Mouse (Mus musculus) left cerebral cortex, adult 2 months (tissue): ENCODE measurements around the gene Zfp958. TPM values are rescaled to one million over a fixed set of nuclear protein-coding genes. Genes with fewer than 3 reads are reported as not detected.
A peak's percentile ranks its signal among the peaks of the same experiment; 100 is the strongest.
"Not testable (repeated sequence)": the region's sequence is repeated elsewhere in the genome, so short reads cannot be mapped to it uniquely, and the experiment has no call there.

ENCODE experiments used
- DNase-seq, 2 experiments: peaks; one replicate each; pipeline ENCODE4 v3.0.0; 2021 to 2022; ENCODE audit warnings: low spot score in 2 of 2, mixed read lengths in 1 of 2; ENCODE audit errors: extremely low spot score in 1 of 2
- H3K27ac ChIP-seq: fragments of 200-600 bp; 2 replicates; pipeline ENCODE4 v1.8.1; 2022
- H3K4me3 ChIP-seq: fragments of 200-600 bp; 2 replicates; pipeline ENCODE4 v1.8.1; 2022
- CTCF ChIP-seq: fragments of 200-600 bp; IDR thresholded peaks from 2 replicates; pipeline ENCODE4 v1.8.1; 2022; ENCODE audit warnings: antibody characterized with exemption, mild to moderate bottlenecking, moderate library complexity
- intact Hi-C: fragments of 180-260 bp; cut with DNase I; formaldehyde crosslinking; loops from one replicate; pipeline ENCODE4 v1.15.1; 2025
- long read RNA-seq, 2 experiments: library from polyadenylated mRNA; stranded (forward); transcript quantifications; one replicate each; pipeline ENCODE4 v2.0.0; 2021; ENCODE audit warnings: borderline mapping rate in 2 of 2
- total RNA-seq, 2 experiments: library from RNA; stranded (reverse); gene quantifications; 2 replicates each; pipeline ENCODE4 v1.2.3; 2021

Gene Zfp958
- 10 to 100 TPM; 12.5 to 15.2 TPM for total RNA-seq
- long read RNA-seq, experiment 1, partial matches to known transcripts, result 0 of 8 reads
- long read RNA-seq, experiment 1, other reads (novel, unspliced or antisense), result 5 of 8 reads
- long read RNA-seq, experiment 2, partial matches to known transcripts, result 0 of 1 reads
- long read RNA-seq, experiment 2, other reads (novel, unspliced or antisense), result 1 of 1 reads

DNA sequence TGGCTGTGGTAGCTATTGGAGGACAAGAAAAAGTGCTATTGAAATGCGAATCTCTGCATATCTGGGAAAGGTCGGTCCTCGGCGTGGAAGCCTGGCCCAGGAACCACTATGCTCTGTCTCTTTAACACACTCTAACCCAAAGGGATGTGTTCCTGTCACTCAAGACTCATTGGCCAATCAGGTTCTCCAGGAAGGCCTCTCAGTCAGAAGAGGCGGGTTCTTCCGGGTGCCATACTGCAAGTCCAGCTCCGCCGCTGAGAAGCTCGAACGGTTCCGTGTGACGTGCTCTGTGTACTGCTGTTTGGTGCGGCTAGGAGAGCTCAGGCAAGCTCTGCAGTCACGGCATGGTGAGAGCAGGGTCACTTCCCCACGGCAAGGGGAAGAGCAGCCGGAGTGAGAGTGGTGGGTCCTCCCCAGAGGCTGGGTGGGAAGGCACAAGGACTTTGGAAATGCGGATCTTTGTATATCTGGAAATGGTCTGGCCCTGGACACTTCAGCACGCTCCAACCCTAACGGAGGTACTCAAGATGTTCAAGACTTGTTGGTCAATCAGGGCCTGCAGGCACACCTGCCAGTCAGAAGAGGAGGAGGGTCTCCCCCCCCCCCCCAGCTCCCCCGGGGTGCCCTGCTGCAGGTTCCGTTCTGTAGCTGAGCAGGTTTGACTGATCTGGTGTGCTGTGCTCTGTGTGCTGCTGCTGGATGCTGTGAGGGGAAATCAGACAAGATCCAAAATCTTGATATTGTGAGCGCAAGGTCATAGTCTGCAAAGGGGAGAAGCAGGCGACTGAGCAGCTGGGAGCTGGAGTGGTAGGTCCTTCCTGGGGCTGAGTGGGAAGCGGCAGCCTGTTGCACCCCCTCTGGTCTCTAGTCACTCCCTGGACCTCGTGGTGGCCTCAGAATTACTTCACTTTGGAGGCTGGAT lies at the start of gene Zfp958:
TSS of gene Zfp958 (plus strand) at position 236 of the 922 bp plus-strand sequence.
- intact Hi-C loops, result no loop called here
- peak within 1 kb of the TSS; percentile 70 for H3K4me3 ChIP-seq
- H3K27ac ChIP-seq, result peak within 1 kb of the TSS; percentile 83
- DNase-seq, result peak; percentile 89 to 94
- TF ChIP-seq CTCF, result no peak

DNA sequence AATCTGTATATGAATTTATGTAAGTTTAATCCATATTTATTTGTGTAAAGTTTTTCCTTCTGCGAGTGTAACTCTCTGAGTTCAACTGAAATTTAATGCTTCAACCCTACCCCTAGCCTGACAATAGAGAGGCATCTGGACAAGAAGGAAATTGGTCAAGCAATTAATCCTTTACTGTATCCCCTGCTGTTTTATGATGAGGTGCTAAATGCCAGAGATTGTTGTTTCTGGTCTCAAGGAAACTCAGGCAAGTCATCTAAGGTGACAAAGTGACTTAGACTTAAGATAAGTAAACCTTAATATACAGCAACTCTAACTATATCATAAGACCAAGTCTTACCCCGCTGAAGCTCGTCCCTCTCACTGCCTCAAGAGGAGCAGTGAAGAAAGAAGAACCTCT lies 31.0 kb upstream of the Zfp958 start:
- Histone ChIP-seq H3K4me3 (no peak overlapping the region), H3K27ac (no peak overlapping the region)
- no peak for TF ChIP-seq CTCF
- intact Hi-C loops, result no loop called here
- no peak for DNase-seq

DNA sequence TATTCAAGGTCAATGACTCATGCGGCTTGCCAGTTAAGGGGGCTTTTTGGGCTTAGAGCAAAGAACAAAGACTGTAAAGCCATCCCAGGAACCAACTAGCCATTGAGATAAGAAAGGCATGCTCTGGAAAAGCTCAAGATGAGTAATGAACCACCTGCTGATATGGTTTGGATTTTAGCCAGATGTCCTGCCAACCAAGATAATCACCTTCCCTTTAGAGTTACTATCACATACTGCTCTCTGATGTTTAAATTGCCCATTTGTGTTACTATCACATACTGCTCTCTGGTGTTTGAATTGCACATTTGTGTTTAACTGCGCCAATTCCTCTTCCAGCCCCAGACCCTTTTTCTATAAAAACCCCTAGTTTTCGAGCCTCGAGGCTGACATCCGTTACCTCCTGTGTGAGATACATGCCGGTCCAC lies 30.2 kb upstream of the Zfp958 start:
- no peak for TF ChIP-seq CTCF
- intact Hi-C loops, result no loop called here
- no peak overlapping the region for H3K27ac ChIP-seq
- no peak overlapping the region for H3K4me3 ChIP-seq
- DNase-seq, result no peak

DNA sequence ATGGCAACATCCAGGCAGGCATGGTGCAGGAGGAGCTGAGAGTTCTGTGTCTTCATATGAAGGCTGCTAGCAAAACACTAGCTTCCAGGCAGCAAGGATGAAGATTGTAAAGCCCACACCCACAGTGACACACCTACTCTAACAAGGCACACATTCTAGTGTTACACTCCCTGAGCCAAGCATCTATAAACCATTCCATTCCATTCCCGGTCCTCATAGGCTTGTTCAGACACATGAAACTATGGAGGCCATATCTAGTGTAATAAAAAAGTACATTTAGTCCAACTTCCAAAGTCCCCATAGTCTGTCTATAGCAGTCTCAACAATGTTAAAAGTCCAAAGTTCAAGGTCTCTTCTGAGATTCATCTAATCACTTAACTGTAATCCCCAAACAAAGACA lies 28.3 kb upstream of the Zfp958 start:
- intact Hi-C loops, result no loop called here
- no peak for DNase-seq
- TF ChIP-seq CTCF, result no peak
- Histone ChIP-seq H3K4me3 (no peak overlapping the region), H3K27ac (no peak overlapping the region)

DNA sequence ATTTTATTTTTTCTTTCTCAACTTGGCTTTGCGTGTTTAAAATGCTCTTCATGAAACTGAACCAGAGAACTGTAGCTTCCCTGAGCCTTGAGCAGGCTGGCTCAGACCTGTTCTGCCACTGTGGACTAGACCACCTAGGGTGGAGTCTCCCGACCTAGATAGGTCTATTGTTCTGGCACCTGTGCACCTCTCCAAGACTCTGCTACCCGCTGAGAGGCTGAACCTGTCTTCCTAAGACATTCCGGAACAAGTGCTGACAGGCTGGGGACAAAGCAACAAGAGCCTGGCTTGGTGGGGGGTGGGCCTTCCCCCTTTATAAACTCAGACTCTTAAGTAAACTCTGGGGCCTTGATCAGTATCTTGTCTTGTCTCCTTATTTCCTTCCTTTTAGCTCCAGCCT lies 26.6 kb upstream of the Zfp958 start:
- TF ChIP-seq CTCF, result no peak
- H3K27ac ChIP-seq, result no peak overlapping the region
- DNase-seq, result no peak
- intact Hi-C loops, result no loop called here
- H3K4me3 ChIP-seq, result no peak overlapping the region

DNA sequence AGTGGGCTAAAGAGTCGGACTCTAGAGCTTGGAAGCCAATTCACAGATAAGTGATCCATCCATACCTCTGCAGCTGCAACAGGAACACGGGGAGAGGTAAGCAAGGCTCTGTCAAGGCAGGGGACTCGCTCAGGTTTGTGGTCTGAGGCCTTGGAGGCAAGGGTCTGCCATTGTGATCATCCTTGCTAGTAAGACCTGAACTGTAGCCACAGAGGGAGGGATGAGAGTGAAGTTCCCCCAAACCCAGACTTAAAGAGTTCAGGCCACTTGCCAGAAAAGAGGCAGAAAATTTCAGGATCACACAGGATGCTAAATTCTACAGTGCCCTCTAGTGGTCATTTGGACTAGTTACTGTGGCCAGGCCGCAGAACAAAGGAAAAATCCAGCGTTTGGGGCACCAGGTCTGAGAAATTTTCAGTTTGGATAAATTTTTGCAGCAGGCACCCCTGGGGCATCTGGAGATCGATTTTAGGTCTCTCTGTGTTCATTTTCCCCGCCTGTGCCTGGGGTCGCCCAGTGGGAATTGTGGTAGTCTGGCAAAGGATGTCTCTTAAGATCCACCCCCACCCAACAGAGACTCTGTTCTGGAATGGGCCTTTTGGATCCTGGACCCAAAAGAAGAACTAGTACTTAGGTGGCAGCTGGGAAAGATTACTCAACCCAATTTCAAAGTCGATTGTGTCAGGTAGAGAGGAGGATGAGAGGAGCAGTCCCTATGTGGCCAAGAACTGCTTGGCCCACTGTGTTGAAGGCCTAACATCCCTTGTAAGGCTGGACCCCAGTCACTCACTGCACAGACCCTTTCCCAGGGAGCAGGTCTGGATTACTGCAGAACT lies 24.6 kb upstream of the Zfp958 start:
- Histone ChIP-seq H3K27ac (no peak overlapping the region), H3K4me3 (no peak overlapping the region)
- TF ChIP-seq CTCF, result peak; percentile 86
- peak; percentile 12 to 13 for DNase-seq
- intact Hi-C loops, result loop anchor here (2.0 kb wide), 2 partner anchors 176 to 448 kb away; no protein-coding TSS in a partner anchor

DNA sequence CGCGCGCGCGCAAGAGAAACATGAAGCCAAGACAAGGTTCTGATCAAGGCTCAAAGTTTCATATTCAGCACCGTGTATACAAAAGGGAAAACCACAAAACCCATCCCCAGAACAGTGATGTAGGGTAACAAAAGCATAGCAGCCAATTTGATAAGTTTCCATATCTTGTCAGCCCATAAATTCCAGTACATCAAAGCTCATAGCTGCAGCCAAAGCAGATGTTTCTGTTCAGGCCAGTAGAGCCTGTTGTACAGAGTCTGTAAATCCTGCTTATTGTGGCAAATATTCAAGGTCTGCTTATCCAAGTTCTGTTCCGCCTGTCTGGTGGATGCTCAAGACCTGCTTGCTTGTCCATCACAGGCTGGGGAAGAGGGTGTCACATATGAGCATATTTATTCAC lies 4.1 kb upstream of the Zfp958 start:
- H3K4me3 ChIP-seq, result no peak overlapping the region
- intact Hi-C loops, result no loop called here
- no peak for DNase-seq
- no peak for TF ChIP-seq CTCF
- H3K27ac ChIP-seq, result no peak overlapping the region

DNA sequence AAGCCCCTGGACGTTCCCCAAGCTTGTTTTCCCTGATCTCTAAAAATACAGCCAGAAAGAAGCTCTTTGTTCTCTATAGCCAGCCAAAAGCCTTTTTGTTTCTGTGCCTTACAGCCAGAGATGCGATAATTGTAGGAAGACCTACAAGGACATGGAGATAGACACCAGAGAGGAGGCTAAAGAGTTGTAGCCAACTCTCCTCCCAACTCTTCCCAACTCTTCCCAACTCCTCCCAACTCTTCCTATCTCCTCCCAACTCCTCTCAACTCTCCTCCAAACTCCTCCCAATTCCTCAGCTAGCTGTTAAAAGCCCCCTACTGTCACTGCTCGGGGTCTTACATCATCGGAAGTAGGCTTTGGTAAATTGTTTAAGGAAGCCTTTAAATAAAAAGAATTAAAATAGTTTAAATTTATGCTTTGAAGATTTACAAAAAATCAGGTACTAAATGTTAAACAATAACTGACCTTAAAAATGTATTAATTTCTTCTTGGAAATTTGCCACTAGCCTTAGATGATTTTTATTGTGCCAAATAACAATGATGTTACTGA lies 1.3 kb upstream of the Zfp958 start:
- H3K27ac ChIP-seq, intact Hi-C loops, DNase-seq, H3K4me3 ChIP-seq: not testable (repeated sequence)

DNA sequence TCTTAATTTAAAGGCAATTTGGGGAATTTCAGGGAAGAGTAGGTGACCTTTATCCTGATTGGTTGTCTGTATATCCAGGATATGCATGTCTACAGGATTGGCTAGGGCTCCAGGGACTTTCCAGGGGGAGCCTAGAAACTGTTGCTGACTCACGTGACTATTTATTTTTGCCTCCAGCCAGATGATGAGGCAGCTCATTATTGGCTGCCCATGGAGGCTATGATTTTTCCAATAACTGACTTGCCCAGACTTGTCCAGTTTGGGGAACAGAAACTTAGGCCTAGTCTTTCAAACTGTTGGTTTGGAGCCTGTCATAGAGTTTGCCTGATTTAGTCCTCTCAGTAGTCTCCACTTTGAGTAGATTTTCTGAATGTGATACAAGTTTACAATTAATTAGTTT lies 14.4 kb downstream of the Zfp958 start:
- intact Hi-C loops, result no loop called here
- no peak for DNase-seq
- TF ChIP-seq CTCF, result no peak
- H3K27ac ChIP-seq, result no peak overlapping the region
- no peak overlapping the region for H3K4me3 ChIP-seq

DNA sequence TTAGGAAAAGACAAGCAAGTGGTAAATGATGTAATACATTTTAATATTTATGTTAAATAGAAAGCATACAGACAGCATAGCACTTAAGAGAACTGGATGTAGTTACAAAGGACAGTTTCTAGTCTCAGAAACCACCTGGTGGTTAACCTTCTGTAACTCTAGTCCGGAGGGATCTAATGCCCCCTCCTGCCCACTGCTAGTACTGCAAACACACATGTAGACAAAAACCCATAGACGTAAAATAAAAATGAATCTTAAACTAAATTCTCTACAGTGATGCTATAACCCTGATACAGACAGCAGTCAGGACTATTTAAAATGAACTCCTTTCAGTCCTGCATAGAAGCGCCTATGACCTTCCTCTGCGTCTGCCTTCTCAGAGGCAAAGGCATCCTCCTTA lies 24.1 kb downstream of the Zfp958 start:
- Histone ChIP-seq H3K27ac (no peak overlapping the region), H3K4me3 (no peak overlapping the region)
- no peak; the same call in 1 of the 2 replicates for TF ChIP-seq CTCF
- intact Hi-C loops, result no loop called here
- no peak for DNase-seq

DNA sequence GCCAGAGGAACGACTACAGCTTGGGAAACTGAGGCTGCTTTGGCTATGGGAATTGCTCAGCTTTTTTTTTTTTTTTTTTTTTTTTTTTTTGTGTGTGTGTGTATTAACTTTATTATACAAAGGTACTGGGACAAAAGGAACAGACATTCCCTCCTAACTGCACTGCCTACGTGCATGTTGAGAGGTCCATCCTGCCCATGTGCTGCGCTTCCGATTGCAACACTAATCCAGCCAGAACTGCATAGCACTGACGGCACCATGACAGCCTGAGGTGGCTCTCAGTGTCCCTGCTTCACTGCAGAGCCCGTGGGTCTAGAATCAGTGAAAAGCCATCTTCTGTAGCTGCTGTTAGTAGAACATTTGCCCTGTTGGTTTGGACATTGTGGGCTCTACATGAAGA lies 30.0 kb downstream of the Zfp958 start:
- H3K4me3 ChIP-seq, DNase-seq, intact Hi-C loops, H3K27ac ChIP-seq: not testable (repeated sequence)
